ENCODE assay signal across 8 mouse cellular contexts in genomic region chr5:136102099-136102820, GRCm38 (mm10). TPM values are rescaled to one million over a fixed set of nuclear protein-coding genes. Genes with fewer than 3 reads are reported as not detected.
DNase-seq lines count a peak whose midpoint lies in the region; ATAC-seq lines count a peak whose summit lies in the region.

No protein-coding gene starts in this region.

- H3K4me3 ChIP-seq in forebrain, embryonic 10.5 days: peak overlapping the region; percentile 47
- peak overlapping the region; percentile 40 for H3K4me3 ChIP-seq in lung, embryonic 16.5 days (ENCODE audit: low read length)

- peaks cover 38% of the 10 kb centered on the region for H3K27me3 ChIP-seq in forebrain, embryonic 10.5 days (ENCODE audit: poor library complexity, severe bottlenecking)
- peaks cover 7% of the 10 kb centered on the region for H3K27me3 ChIP-seq in lung, embryonic 16.5 days (ENCODE audit: control insufficient read depth, insufficient read depth, low read depth, low read length)

- peak; percentile 94 to 97 for ATAC-seq in hematopoietic stem cell, adult 5-6 weeks (replicated peaks in 1 of 2; ENCODE audit: insufficient read depth in 1 of 2, low FRiP score in 2 of 2, low TSS enrichment in 1 of 2, low read depth in 1 of 2, poor library complexity in 2 of 2, severe bottlenecking in 2 of 2)
- peak; percentile 77 for ATAC-seq in lung, embryonic 16.5 days (ENCODE audit: low read depth)

- 8% methylated on average over 41 of the region's 41 CpGs for WGBS in forebrain, embryonic 10.5 days
- WGBS in lung, embryonic 16.5 days: 4% methylated on average over 41 of the region's 41 CpGs

- H3K36me3 ChIP-seq in forebrain, embryonic 10.5 days (replicated peaks): no peaks in the 10 kb centered on the region
- H3K36me3 ChIP-seq in lung, embryonic 16.5 days (ENCODE audit: control insufficient read depth, insufficient read depth, low read length): no peaks in the 10 kb centered on the region

- H3K4me2 ChIP-seq in lung, embryonic 16.5 days (ENCODE audit: low read depth, low read length): peak overlapping the region; percentile 71

- peaks cover 16% of the 10 kb centered on the region for H3K4me1 ChIP-seq in forebrain, embryonic 10.5 days
- H3K4me1 ChIP-seq in lung, embryonic 16.5 days (replicated peaks; ENCODE audit: control insufficient read depth, insufficient read depth, low read length): peaks cover 4% of the 10 kb centered on the region; the same call in 1 of the 2 replicates

- peak overlapping the region; percentile 56 for H3K9ac ChIP-seq in lung, embryonic 16.5 days (ENCODE audit: low read length)

- peak; percentile 60 to 67 for DNase-seq in CD8-positive naive resting alpha-beta T cell, adult 2 months (ENCODE audit: low read depth in 2 of 2, low spot score in 2 of 2)
- peak; percentile 19 for DNase-seq in c-Kit-negative CD71-positive TER-119-positive erythroid progenitor cells, embryonic 14.5 days (ENCODE audit: low read depth, low spot score)
- DNase-seq in forebrain, embryonic 10.5 days (ENCODE audit: extremely low spot score, low spot score): peak; percentile 79
- DNase-seq in layer of hippocampus, postnatal 10 days (ENCODE audit: low spot score in 2 of 2): peak; percentile 74 to 81
- DNase-seq in ovary, postnatal 14 days (ENCODE audit: low spot score): peak; percentile 41
- peak; percentile 89 for DNase-seq in thymus, postnatal 0 days (ENCODE audit: low spot score)

- peak overlapping the region; percentile 71 for H3K27ac ChIP-seq in forebrain, embryonic 10.5 days
- H3K27ac ChIP-seq in lung, embryonic 16.5 days (ENCODE audit: low read length): no peak overlapping the region

- H3K9me3 ChIP-seq in forebrain, embryonic 10.5 days: peaks cover 6% of the 10 kb centered on the region; the same call in 1 of the 2 replicates
- peaks cover 3% of the 10 kb centered on the region; the same call in 1 of the 2 replicates for H3K9me3 ChIP-seq in lung, embryonic 16.5 days (ENCODE audit: control insufficient read depth, low read length)

RNA-seq across cellular contexts. Expression of gene Polr2j, which starts 14.2 kb away (rescaled TPM):
- polyA plus RNA-seq in forebrain, embryonic 10.5 days (2016; fragmentation: Nextera tagmentation; extraction: Ambion mirVana): 299 and 302 TPM in 2 replicates
- total RNA-seq in hematopoietic stem cell, adult 5-6 weeks (2017): 73.1 and 96.1 TPM in 2 replicates
- total RNA-seq in layer of hippocampus, postnatal 10 days (2021): 10 to 100 TPM; 63.5 to 92.7 TPM
- 210 and 211 TPM in 2 replicates for polyA plus RNA-seq in lung, embryonic 16.5 days (2015; fragmentation: Nextera tagmentation; extraction: Ambion mirVana)
- polyA plus RNA-seq in thymus, postnatal 0 days (2015; fragmentation: Nextera tagmentation; extraction: Ambion mirVana): 312 and 321 TPM in 2 replicates

RNA-seq across cellular contexts. Expression of gene Rasa4, which starts 18.5 kb away (rescaled TPM):
- 3.8 and 5.1 TPM in 2 replicates for polyA plus RNA-seq in forebrain, embryonic 10.5 days (2016; fragmentation: Nextera tagmentation; extraction: Ambion mirVana)
- total RNA-seq in hematopoietic stem cell, adult 5-6 weeks (2017): 25.2 and 27.2 TPM in 2 replicates
- 1 to 10 TPM; 4.3 to 8.5 TPM for total RNA-seq in layer of hippocampus, postnatal 10 days (2021)
- polyA plus RNA-seq in lung, embryonic 16.5 days (2015; fragmentation: Nextera tagmentation; extraction: Ambion mirVana): 3.3 and 4.4 TPM in 2 replicates
- 11.2 and 13.3 TPM in 2 replicates for polyA plus RNA-seq in thymus, postnatal 0 days (2015; fragmentation: Nextera tagmentation; extraction: Ambion mirVana)

RNA-seq across cellular contexts. Expression of gene Lrwd1, which starts 33.6 kb away (rescaled TPM):
- 64.3 and 64.8 TPM in 2 replicates for polyA plus RNA-seq in forebrain, embryonic 10.5 days (2016; fragmentation: Nextera tagmentation; extraction: Ambion mirVana)
- total RNA-seq in hematopoietic stem cell, adult 5-6 weeks (2017): 26.8 and 40.3 TPM in 2 replicates
- total RNA-seq in layer of hippocampus, postnatal 10 days (2021): 10 to 100 TPM; 15.9 to 16.5 TPM
- 37.6 and 41.3 TPM in 2 replicates for polyA plus RNA-seq in lung, embryonic 16.5 days (2015; fragmentation: Nextera tagmentation; extraction: Ambion mirVana)
- polyA plus RNA-seq in thymus, postnatal 0 days (2015; fragmentation: Nextera tagmentation; extraction: Ambion mirVana): 66.5 and 67.6 TPM in 2 replicates

RNA-seq across cellular contexts. Expression of gene Alkbh4, which starts 33.7 kb away (rescaled TPM):
- polyA plus RNA-seq in forebrain, embryonic 10.5 days (2016; fragmentation: Nextera tagmentation; extraction: Ambion mirVana): 24.4 and 25.6 TPM in 2 replicates
- 6.6 and 12.6 TPM in 2 replicates for total RNA-seq in hematopoietic stem cell, adult 5-6 weeks (2017)
- 10 to 100 TPM; 10.0 to 10.7 TPM for total RNA-seq in layer of hippocampus, postnatal 10 days (2021)
- polyA plus RNA-seq in lung, embryonic 16.5 days (2015; fragmentation: Nextera tagmentation; extraction: Ambion mirVana): 15.6 and 17.1 TPM in 2 replicates
- polyA plus RNA-seq in thymus, postnatal 0 days (2015; fragmentation: Nextera tagmentation; extraction: Ambion mirVana): 38.0 and 38.5 TPM in 2 replicates

RNA-seq across cellular contexts. Expression of gene Upk3bl, which starts 48.0 kb away (rescaled TPM):
- 1.5 and 1.7 TPM in 2 replicates for polyA plus RNA-seq in forebrain, embryonic 10.5 days (2016; fragmentation: Nextera tagmentation; extraction: Ambion mirVana)
- not detected in 2 replicates for total RNA-seq in hematopoietic stem cell, adult 5-6 weeks (2017)
- total RNA-seq in layer of hippocampus, postnatal 10 days (2021): not detected
- polyA plus RNA-seq in lung, embryonic 16.5 days (2015; fragmentation: Nextera tagmentation; extraction: Ambion mirVana): 5.4 and 8.7 TPM in 2 replicates
- 2.1 and 8.2 TPM in 2 replicates for polyA plus RNA-seq in thymus, postnatal 0 days (2015; fragmentation: Nextera tagmentation; extraction: Ambion mirVana)

Comparison
In these comparisons a context has a peak if more than half of its experiments do, and no peak if none do; other contexts are left out.
1. DNase-seq: peak in every context shown above with its lines; median percentile 89 in thymus, postnatal 0 days; 79 in forebrain, embryonic 10.5 days; 78 in layer of hippocampus, postnatal 10 days; 64 in CD8-positive naive resting alpha-beta T cell, adult 2 months; 41 in ovary, postnatal 14 days; 19 in c-Kit-negative CD71-positive TER-119-positive erythroid progenitor cells, embryonic 14.5 days.